Mouse (Mus musculus) kidney, postnatal 10 days (tissue): Measurements from ENCODE around the gene Dedd2.

ENCODE experiments used
- DNase-seq: peaks from one replicate; pipeline ENCODE4 v3.0.0; 2021; ENCODE audit warnings: mixed read lengths

The Dedd2 gene

DNA sequence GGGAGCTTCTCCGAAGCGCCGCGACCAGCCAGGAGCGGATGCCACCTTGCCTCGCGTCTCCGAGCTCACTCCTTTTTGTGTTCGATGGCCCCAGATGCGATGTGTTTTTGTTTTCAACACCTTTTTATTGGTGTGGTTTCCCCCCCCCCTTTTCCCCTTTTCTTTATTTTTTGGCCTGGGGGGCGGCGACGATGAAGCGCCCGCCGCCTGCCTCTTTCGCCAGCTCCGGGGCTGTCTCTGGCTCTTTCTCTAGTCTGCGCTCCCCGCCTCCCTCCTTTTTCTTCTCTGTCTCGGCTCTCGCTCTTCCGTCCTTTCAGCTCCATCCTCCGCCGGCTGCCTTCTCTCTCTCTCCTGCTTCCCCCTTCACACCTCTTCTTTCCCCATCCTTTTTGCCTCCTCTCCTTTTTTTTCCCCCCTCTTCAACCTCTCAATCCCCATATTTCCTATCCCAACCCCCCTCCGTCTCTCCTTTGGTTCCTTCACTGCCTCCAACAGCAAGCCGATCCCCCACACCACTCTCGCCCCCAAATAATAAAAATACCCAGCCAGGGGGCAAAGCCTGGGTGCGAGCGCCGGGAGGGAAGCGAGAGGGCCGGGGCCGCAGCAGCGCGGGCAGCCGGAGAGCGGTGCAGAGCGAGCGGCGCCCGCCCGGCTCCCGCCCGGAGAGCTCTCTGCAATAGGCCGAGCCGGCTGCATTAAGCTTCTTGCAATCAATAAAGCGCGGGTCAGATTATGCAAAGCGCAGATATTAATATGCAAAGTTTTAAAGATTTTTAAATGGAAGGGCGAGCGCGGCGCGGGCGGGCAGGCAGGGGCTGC is 41.4 kb downstream of the Dedd2 start:
- DNase-seq = no peak

DNA sequence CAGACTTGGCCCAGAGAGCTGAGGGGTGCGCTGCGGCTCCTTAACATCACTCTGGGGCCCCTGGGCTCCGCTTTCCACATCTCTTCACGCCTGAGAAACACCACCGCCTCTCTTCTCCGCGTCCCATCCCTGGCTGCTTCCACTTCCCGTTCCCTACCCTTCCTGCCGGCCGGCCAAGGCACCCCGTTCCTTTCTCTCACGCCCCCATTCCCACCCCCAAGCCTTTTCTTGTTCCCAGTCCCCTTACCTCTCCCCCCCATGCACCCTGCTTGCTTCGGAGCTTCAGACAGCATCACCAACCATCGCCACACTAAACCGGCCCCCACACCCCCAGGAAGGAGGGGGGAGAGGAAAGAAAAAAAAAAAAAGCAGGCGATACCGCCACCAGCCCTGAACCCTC is 42.1 kb downstream of the Dedd2 start:
- no peak for DNase-seq

DNA sequence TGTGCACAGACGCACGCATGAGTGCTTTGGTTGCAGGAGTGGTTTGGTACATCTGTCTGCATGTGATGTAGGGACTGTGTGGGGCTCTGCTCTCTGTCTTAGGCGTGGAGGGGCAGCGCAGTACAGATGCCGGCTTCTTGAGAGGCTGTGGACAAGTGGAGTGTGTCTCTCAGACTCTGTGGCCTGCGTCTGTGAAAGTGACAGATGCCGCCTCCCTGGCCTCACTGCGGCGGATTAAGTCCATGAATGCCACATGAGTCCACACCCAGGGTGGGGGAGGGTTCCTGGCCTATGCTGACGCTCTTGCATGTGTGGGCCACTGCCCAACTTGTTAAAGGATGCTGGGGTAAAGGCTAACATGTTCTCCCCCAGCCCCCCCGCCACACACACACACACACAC is 46.1 kb downstream of the Dedd2 start:
- DNase-seq = no peak

DNA sequence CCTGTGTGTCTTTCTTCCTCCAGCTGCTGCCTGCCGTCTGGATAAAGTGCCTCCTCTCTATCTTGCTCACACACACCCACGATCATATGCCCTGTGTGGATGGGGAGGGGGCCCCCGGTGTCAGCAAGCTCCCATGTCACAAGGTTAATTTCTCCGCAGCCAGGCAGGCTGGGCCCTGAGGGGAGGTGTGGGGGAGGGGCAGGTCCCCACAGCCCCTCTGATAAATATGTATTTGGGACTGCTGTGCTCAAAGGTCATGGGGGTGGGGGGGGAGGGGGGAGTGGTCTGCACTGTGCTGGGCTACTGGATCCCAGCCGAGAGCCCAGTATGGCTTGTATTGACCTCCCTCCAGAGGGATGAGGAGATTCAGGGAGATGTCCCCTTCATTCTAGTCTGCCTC is 47.7 kb downstream of the Dedd2 start:
- no peak for DNase-seq

DNA sequence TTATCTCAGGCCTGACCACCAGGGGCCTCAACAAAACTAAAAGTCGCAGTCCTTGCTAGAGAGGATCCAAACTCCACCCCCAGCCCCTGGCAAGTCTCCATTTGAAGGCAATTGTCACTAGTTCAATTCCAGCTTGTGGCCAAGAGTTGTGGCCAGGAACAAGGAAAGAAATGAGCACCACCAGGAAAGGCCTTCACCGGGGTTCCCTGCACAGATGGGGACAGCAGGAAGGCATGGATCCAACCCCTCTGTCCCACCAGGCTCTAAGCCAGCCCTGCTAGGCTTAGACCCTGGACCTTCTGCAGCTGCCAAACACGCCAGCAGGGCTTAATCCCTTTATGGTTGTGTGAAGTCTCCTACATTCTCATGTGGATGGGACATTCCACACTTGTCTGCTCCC is 49.8 kb downstream of the Dedd2 start:
- DNase-seq = no peak

DNA sequence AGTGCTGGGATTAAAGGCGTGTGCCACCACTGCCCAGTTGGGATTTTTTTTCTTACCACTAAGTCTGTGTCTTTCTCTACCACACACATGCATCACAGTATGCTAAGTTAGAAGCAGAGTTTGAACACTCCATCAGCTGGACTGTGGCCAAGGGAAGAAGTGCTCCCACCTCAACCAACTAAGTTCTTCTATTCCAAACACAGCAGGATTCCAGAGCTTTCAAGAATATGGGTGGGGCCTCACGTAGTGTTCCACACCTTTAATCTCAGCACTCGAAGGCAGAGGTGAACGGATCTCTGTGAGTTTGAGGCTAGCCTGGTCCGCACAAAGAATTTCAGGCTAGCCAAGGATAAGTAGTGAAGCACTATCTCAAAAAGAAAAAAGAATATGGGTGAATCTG is 54.3 kb downstream of the Dedd2 start:
- no peak for DNase-seq

DNA sequence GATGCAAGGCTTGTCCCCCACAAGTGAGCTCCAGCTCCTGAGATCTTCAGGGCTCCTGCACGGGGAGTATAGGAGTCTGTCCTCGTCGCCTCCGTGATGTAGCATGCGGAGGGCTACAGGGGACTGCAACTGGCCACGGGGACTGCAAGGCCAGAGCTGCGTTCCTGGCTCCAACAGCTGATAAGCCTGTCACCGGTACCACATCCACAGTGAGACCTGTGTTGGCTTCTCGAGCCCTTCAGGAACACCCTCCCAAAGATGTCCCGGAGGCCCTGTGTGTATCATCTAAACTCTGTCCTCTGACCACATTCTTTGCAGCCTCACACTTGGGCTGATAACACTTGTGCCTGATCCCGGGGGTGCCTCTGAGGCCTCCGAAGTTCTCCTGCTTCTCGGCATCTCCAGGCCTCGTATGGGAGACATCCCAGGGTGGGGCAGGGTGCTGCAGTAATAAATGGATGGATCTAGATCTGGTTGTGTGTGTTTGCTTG is 64.2 kb downstream of the Dedd2 start:
- no peak for DNase-seq

DNA sequence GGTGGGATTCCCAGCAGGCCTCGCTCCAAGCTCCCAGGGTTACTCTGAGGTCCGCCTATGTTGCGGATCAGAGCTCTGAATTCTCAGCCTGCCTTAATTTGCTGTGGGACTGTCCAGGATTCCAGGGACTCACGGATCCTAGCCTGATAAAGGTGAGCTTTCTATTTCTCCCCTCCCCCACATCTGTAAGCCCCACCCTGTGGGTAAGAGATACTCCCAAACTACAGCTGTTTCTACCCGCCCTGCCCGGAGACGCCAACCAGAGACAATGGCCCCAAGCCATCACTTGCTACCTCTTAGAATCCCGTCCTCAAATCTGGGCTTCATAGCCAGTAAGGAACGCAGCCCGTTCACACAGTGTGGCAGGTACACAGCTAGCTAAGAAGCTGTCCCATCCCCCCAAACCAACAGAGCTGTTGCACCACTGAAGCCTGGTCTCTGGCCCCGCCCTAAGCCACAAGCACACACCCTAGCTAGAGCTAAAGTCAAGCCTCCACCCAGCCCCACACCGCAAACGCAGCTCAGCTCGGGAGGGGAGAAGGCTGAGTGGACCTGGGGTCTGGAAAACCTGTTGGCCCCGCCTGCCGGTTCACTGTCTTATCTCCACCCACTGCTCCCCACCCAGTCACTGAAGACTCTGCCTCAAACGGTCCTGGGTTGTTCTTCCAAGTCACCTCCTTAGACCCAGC is 64.8 kb downstream of the Dedd2 start:
- DNase-seq = no peak

DNA sequence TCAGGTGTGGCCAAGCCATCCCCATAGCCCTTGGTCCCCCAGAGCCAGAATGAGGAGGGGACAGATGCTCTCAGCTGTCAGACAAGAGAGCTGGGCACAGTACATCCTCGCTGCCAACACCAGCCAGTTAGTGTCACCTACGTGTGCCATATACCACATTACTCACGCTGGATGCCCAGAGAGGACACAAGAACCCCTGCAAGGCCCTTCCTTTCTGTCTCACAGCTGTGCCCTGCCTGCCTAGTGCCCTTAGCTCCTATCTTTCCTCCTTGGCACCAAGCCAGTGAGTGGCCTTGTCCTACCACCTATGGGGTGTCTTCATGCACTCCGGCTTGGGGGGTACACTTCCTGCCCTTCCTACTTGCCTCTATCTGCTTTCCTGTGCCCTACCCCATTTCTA is 65.8 kb downstream of the Dedd2 start:
- no peak for DNase-seq

DNA sequence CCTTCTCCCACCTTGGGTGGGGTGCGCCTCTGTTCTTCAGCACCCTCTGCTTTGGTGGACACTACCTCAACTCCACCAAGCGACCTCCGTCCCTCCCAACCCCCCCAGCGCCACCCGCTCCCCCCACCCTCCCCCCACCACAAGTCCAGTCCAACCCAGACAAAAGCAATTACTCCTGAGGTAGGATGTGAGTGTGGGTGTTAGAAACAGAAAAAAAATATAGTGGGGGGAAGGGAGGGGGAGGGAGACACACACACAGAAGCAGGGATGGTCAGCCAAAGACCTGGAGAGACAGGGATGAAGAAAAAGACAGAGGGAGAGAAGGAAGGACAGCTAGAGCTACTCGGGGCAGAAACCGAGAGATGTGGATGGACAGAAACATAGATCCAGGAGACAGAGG is 66.6 kb downstream of the Dedd2 start:
- no peak for DNase-seq

DNA sequence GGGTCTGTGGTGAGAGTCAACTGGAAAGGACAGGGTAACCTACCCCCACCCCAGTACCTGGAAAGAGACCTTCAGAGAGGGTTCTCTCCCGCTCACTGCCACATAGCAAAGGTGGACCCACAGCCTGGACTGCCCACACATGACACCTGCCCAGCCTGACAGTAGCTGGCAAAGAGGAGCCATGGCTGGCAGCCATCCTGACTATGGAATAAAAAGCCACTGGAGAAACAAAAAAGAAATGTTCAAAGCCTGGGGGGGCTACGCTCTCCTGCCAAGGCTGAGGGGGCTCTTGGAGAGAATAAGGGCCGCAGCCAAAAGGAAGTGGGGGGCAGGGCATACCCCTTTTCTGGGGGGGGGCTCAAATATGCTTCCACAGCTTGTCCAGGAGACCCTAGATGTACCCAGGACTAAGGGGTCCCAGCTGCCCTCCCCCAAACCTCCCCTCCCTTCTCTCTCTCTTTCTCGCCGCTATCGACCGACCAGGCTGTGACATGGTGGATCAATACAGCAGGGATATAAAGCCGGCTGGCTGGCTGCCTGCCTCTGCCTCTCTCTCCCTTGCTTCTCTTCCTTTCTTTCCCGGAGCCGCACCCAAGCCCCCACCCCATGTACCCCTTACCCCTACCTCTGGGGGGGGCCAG is 68.4 kb downstream of the Dedd2 start:
- DNase-seq = no peak

DNA sequence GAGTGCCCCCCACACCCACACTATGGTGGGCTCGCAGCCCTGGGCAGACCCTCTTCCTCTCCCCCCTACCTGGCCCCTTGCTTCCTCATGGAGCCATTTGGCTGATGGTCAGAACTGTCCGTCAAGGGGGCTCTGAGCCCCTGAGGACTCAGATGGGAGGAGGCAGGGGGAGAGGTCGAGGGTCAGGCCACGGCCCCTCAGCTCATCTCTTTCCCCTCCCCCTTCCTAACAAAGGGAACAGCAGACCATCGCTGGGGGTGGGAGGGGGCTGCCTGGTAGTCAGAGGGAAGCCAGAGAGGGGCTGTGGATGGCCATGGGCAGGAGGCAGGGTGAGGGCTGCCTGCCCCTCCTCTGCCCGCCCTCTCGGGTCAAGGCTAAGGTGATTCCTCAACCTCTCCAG is 69.4 kb downstream of the Dedd2 start:
- no peak for DNase-seq

DNA sequence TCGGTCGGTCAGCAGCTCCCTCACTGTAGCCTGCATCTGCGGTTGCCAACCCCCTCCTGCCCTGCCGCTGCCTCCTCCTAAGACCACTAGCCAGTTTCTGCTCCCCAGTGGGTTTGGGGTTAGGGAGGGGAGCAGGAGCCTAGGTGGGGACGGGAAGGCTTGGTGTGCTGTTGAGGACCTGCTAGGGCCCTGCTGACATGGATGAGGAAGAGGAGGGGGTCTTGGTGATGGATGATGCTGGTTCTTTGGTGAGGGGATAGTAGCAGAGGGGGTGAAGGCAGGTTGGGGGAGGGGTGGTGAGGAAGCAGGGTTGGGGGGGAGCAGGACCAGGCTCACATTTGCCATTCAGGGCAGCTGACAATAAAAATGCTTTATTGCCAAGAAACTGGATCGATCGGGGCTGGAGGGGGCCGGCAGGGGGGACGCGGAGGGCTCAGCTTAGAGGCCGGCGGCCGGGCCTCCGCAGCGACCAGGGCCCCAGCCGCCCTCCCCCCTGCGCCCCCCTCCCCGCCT is 70.2 kb downstream of the Dedd2 start:
- DNase-seq = no peak
